Mouse (Mus musculus): ENCODE measurements around the gene Krtap22-2. TPM values are rescaled to one million over a fixed set of nuclear protein-coding genes. Genes with fewer than 3 reads are reported as not detected.
"Not testable (repeated sequence)": the region's sequence is repeated elsewhere in the genome, so short reads cannot be mapped to it uniquely, and the experiment has no call there.

The Krtap22-2 gene
- polyA plus RNA-seq (2012; rRNA removed) (not detected in 2 replicates), polyA plus RNA-seq (2014; fragmentation: Nextera tagmentation; extraction: Ambion mirVana) (not detected in 2 replicates)

GRCm38 (mm10) chr16:89010659-89011058, at the start of gene Krtap22-2:
Krtap22-2 (minus strand) TSS chr16:89010759.
- 60% methylated on average over 5 of the region's 5 CpGs for WGBS (ENCODE audit: insufficient replicate concordance)
- DNase-seq (ENCODE audit: low read depth in 3 of 3, low spot score in 3 of 3) = no peak
- no peaks in the 10 kb centered on the region for H3K27me3 ChIP-seq (ENCODE audit: control insufficient read depth, insufficient read depth, low read length)

GRCm38 (mm10) chr16:89047783-89048182, 37.2 kb upstream of the Krtap22-2 start, which contains the start of gene Krtap6-5:
Krtap6-5 (minus strand) TSS chr16:89047883.
- no peaks in the 10 kb centered on the region for H3K36me3 ChIP-seq (replicated peaks; ENCODE audit: control insufficient read depth, insufficient read depth, low read depth)
- no peaks in the 10 kb centered on the region for H3K27me3 ChIP-seq (ENCODE audit: control insufficient read depth, insufficient read depth, low read length)
- no peak within 1 kb of the TSS for H3K4me2 ChIP-seq (ENCODE audit: low read depth)
- ATAC-seq (ENCODE audit: insufficient read depth) (no peak), DNase-seq (ENCODE audit: low read depth in 3 of 3, low spot score in 3 of 3) (no peak)
- no peak within 1 kb of the TSS for H3K4me3 ChIP-seq (ENCODE audit: insufficient read depth in 1 of 2, low read depth in 2 of 2, low read length in 2 of 2)
- WGBS (ENCODE audit: insufficient replicate concordance) = 67% methylated on average over 3 of the region's 3 CpGs
- TF ChIP-seq EP300 (IDR thresholded peaks at IDR 0.05; ENCODE audit: low read depth) (no peak), CTCF (IDR thresholded peaks at IDR 0.05; ENCODE audit: low read depth) (no peak)
- H3K27ac ChIP-seq = no peak within 1 kb of the TSS
- no peaks in the 10 kb centered on the region for H3K9me3 ChIP-seq (ENCODE audit: control insufficient read depth, low read length)
- no peak within 1 kb of the TSS for H3K9ac ChIP-seq (replicated peaks)
- H3K4me1 ChIP-seq (replicated peaks; ENCODE audit: control insufficient read depth in 2 of 2, insufficient read depth in 2 of 2, low read length in 1 of 2) = no peaks in the 10 kb centered on the region

More at GRCm38 (mm10) chr16:89010659-89011058, at the start of gene Krtap22-2:
- no peak for TF ChIP-seq CTCF (IDR thresholded peaks at IDR 0.05; ENCODE audit: low read depth)
- no peak for TF ChIP-seq EP300 (IDR thresholded peaks at IDR 0.05; ENCODE audit: low read depth)
- Histone ChIP-seq H3K4me1 (replicated peaks; ENCODE audit: control insufficient read depth in 2 of 2, insufficient read depth in 2 of 2, low read length in 1 of 2) (no peaks in the 10 kb centered on the region), H3K36me3 (replicated peaks; ENCODE audit: control insufficient read depth, insufficient read depth, low read depth) (no peaks in the 10 kb centered on the region), H3K4me3 (ENCODE audit: insufficient read depth in 1 of 2, low read depth in 2 of 2, low read length in 2 of 2) (no peak within 1 kb of the TSS), H3K9me3 (ENCODE audit: control insufficient read depth, low read length) (no peaks in the 10 kb centered on the region), H3K27ac (no peak within 1 kb of the TSS), H3K4me2 (ENCODE audit: low read depth) (no peak within 1 kb of the TSS), H3K9ac (replicated peaks) (no peak within 1 kb of the TSS)
- no peak for ATAC-seq (ENCODE audit: insufficient read depth)

- not testable (repeated sequence) for H3K9me3 ChIP-seq (ENCODE audit: control insufficient read depth, low read length); H3K4me1 ChIP-seq (replicated peaks; ENCODE audit: control insufficient read depth in 2 of 2, insufficient read depth in 2 of 2, low read length in 1 of 2); H3K36me3 ChIP-seq (replicated peaks; ENCODE audit: control insufficient read depth, insufficient read depth, low read depth); H3K27ac ChIP-seq; ATAC-seq (ENCODE audit: insufficient read depth); H3K4me3 ChIP-seq (ENCODE audit: insufficient read depth in 1 of 2, low read depth in 2 of 2, low read length in 2 of 2); DNase-seq (ENCODE audit: low read depth in 3 of 3, low spot score in 3 of 3); H3K27me3 ChIP-seq (ENCODE audit: control insufficient read depth, insufficient read depth, low read length); H3K9ac ChIP-seq (replicated peaks); H3K4me2 ChIP-seq (ENCODE audit: low read depth)
- WGBS (ENCODE audit: insufficient replicate concordance) = 59% methylated on average over 2 of the region's 4 CpGs
These were observed 30.8 kb upstream of the Krtap22-2 start, which contains the start of gene Gm10228 for GRCm38 (mm10) chr16:89041372-89041771. Gm10228 (minus strand) TSS chr16:89041472.

- not testable (repeated sequence) for H3K9ac ChIP-seq (replicated peaks); H3K4me2 ChIP-seq (ENCODE audit: low read depth); DNase-seq (ENCODE audit: low read depth in 3 of 3, low spot score in 3 of 3); H3K4me1 ChIP-seq (replicated peaks; ENCODE audit: control insufficient read depth in 2 of 2, insufficient read depth in 2 of 2, low read length in 1 of 2); ATAC-seq (ENCODE audit: insufficient read depth); H3K4me3 ChIP-seq (ENCODE audit: insufficient read depth in 1 of 2, low read depth in 2 of 2, low read length in 2 of 2); H3K9me3 ChIP-seq (ENCODE audit: control insufficient read depth, low read length); H3K27me3 ChIP-seq (ENCODE audit: control insufficient read depth, insufficient read depth, low read length); H3K27ac ChIP-seq; H3K36me3 ChIP-seq (replicated peaks; ENCODE audit: control insufficient read depth, insufficient read depth, low read depth)
- 72% methylated on average over 3 of the region's 3 CpGs for WGBS (ENCODE audit: insufficient replicate concordance)
These were observed 20.8 kb upstream of the Krtap22-2 start, which contains the start of gene Krtap6-1 for GRCm38 (mm10) chr16:89031399-89031798. Krtap6-1 (plus strand) TSS chr16:89031699.

- ATAC-seq (ENCODE audit: insufficient read depth); H3K4me3 ChIP-seq (ENCODE audit: insufficient read depth in 1 of 2, low read depth in 2 of 2, low read length in 2 of 2); H3K4me2 ChIP-seq (ENCODE audit: low read depth); H3K9ac ChIP-seq (replicated peaks); DNase-seq (ENCODE audit: low read depth in 3 of 3, low spot score in 3 of 3); H3K36me3 ChIP-seq (replicated peaks; ENCODE audit: control insufficient read depth, insufficient read depth, low read depth); H3K9me3 ChIP-seq (ENCODE audit: control insufficient read depth, low read length); H3K4me1 ChIP-seq (replicated peaks; ENCODE audit: control insufficient read depth in 2 of 2, insufficient read depth in 2 of 2, low read length in 1 of 2); H3K27me3 ChIP-seq (ENCODE audit: control insufficient read depth, insufficient read depth, low read length); H3K27ac ChIP-seq: not testable (repeated sequence)
- WGBS (ENCODE audit: insufficient replicate concordance) = 42% methylated on average over 1 of the region's 3 CpGs
These were observed 4.4 kb upstream of the Krtap22-2 start, which contains the start of gene Gm10229 for GRCm38 (mm10) chr16:89014984-89015383. Gm10229 (plus strand) TSS chr16:89015284.

All from liver, embryonic 14.5 days (tissue).